Mouse (Mus musculus): ENCODE results near the gene Dhrs1. TPM values are rescaled to one million over a fixed set of nuclear protein-coding genes. Genes with fewer than 3 reads are reported as not detected.

The Dhrs1 gene
- total RNA-seq, 2 experiments from 2014 or later, result 40.1 to 41.3 TPM

GRCm38 (mm10) chr14:55723433-55723832 is 22.1 kb downstream of the Dhrs1 start:
- no peak for DNase-seq (ENCODE audit: low spot score in 2 of 2)

GRCm38 (mm10) chr14:55722438-55722945 is 23.0 kb downstream of the Dhrs1 start:
- no peak for DNase-seq (ENCODE audit: low spot score in 2 of 2)

- peak; percentile 80 to 92 for DNase-seq (ENCODE audit: low spot score in 2 of 2)
These were observed 23.6 kb downstream of the Dhrs1 start, which contains the start of gene Rabggta for GRCm38 (mm10) chr14:55721700-55722437. TSS of gene Rabggta (minus strand) at chr14:55722263.

GRCm38 (mm10) chr14:55721076-55721475 is 24.4 kb downstream of the Dhrs1 start:
- no peak for DNase-seq (ENCODE audit: low spot score in 2 of 2)

- no peak for DNase-seq (ENCODE audit: low spot score in 2 of 2)
These were observed 24.8 kb downstream of the Dhrs1 start for GRCm38 (mm10) chr14:55720666-55721065.

- DNase-seq (ENCODE audit: low spot score in 2 of 2), result no peak
These were observed 25.8 kb downstream of the Dhrs1 start for GRCm38 (mm10) chr14:55719737-55720136.

GRCm38 (mm10) chr14:55716884-55717283 is 28.6 kb downstream of the Dhrs1 start:
- no peak for DNase-seq (ENCODE audit: low spot score in 2 of 2)

GRCm38 (mm10) chr14:55716271-55716670 is 29.2 kb downstream of the Dhrs1 start:
- DNase-seq (ENCODE audit: low spot score in 2 of 2), result no peak

- DNase-seq (ENCODE audit: low spot score in 2 of 2), result no peak
These were observed 30.6 kb downstream of the Dhrs1 start for GRCm38 (mm10) chr14:55714893-55715292.

GRCm38 (mm10) chr14:55713729-55714122 is 31.8 kb downstream of the Dhrs1 start, which contains the start of gene Tgm1:
TSS of gene Tgm1 (minus strand) at chr14:55713926.
- no peak for DNase-seq (ENCODE audit: low spot score in 2 of 2)

- DNase-seq (ENCODE audit: low spot score in 2 of 2), result no peak
These were observed 32.3 kb downstream of the Dhrs1 start for GRCm38 (mm10) chr14:55713007-55713728.

- no peak for DNase-seq (ENCODE audit: low spot score in 2 of 2)
These were observed 33.7 kb downstream of the Dhrs1 start for GRCm38 (mm10) chr14:55711786-55712185.

GRCm38 (mm10) chr14:55709509-55709908 is 36.0 kb downstream of the Dhrs1 start:
- DNase-seq (ENCODE audit: low spot score in 2 of 2), result no peak

- DNase-seq (ENCODE audit: low spot score in 2 of 2), result no peak
These were observed 38.1 kb downstream of the Dhrs1 start for GRCm38 (mm10) chr14:55707397-55707796.

GRCm38 (mm10) chr14:55706051-55706600 is 39.4 kb downstream of the Dhrs1 start:
- no peak for DNase-seq (ENCODE audit: low spot score in 2 of 2)

GRCm38 (mm10) chr14:55702761-55703160 is 42.7 kb downstream of the Dhrs1 start:
- no peak for DNase-seq (ENCODE audit: low spot score in 2 of 2)

GRCm38 (mm10) chr14:55701131-55701530 is 44.4 kb downstream of the Dhrs1 start:
- no peak for DNase-seq (ENCODE audit: low spot score in 2 of 2)

GRCm38 (mm10) chr14:55697226-55697625 is 48.3 kb downstream of the Dhrs1 start:
- no peak for DNase-seq (ENCODE audit: low spot score in 2 of 2)

GRCm38 (mm10) chr14:55689433-55689832 is 56.1 kb downstream of the Dhrs1 start:
- DNase-seq (ENCODE audit: low spot score in 2 of 2), result no peak

Measured in gastrocnemius, postnatal 4 days (tissue).